Mouse (Mus musculus) frontal cortex, postnatal 14 days (tissue): Measurements from ENCODE around the gene Gm28308.
A peak's percentile ranks its signal among the peaks of the same experiment; 100 is the strongest.

Experiments
- DNase-seq, 2 experiments: peaks; one replicate each; pipeline ENCODE4 v3.0.0; 2022; ENCODE audit warnings: low spot score in 2 of 2

Gene Gm28308

DNA sequence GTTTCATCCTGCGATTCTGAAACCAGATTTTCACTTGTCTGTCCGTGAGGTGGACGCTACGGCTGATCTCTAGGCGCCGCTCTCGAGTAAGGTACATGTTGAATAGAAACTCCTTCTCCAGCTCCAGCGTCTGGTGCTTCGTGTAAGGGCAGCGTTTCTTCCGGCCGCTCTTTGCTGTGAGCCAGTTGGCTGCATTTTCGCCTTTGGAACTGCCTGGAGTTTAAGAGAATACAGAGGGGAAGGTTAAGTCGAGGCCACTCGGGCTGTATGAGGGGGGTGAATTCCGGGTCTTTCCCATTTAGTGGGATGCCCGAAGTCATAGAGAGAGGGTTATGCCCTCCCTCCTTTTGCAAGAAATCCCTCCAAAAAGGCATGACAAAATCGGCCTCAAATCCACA lies 19.4 kb upstream of the Gm28308 start:
- DNase-seq, result no peak

GRCm38 (mm10) chr6:52231885-52232567 lies 18.9 kb upstream of the Gm28308 start:
- no peak for DNase-seq

DNA sequence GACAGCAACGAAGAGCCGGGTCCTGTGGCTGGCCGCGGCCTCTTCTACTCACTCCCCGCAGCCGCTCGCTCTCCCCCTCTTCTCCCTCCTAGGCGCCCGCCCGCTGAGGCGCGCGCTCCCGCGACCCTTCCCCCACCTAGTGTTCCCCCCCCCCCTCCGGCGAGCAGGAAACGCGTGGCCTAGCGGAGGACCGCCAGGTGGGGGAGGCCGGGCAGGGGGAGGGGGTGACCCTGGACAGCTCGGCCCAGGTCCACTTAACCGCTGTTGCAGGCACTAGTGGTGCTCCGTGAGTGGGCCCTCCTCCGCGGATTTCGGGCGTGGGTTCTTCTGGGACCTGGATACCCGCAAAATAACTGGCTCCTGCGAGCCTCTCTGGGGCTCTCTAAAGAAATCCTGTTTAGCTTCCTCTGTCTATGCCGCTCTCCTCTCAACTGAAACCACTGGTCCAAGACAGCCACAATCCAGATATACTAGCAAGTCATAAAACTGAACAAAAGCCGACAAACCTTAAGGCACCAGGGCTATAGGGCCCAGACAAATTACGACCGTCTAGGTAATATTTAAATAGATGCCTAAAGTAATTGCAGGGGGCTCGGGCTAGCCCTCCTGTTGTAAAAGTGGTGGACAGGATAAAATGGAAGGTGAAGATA lies 17.5 kb upstream of the Gm28308 start, which contains the start of gene Hoxa9:
Hoxa9 (minus strand) TSS at position 574 of the 650 bp plus-strand sequence.
- DNase-seq, result no peak

- DNase-seq, result no peak
Measured at GRCm38 (mm10) chr6:52229558-52230416, 16.6 kb upstream of the Gm28308 start.

GRCm38 (mm10) chr6:52228475-52229465 lies 15.6 kb upstream of the Gm28308 start:
- DNase-seq, result no peak

DNA sequence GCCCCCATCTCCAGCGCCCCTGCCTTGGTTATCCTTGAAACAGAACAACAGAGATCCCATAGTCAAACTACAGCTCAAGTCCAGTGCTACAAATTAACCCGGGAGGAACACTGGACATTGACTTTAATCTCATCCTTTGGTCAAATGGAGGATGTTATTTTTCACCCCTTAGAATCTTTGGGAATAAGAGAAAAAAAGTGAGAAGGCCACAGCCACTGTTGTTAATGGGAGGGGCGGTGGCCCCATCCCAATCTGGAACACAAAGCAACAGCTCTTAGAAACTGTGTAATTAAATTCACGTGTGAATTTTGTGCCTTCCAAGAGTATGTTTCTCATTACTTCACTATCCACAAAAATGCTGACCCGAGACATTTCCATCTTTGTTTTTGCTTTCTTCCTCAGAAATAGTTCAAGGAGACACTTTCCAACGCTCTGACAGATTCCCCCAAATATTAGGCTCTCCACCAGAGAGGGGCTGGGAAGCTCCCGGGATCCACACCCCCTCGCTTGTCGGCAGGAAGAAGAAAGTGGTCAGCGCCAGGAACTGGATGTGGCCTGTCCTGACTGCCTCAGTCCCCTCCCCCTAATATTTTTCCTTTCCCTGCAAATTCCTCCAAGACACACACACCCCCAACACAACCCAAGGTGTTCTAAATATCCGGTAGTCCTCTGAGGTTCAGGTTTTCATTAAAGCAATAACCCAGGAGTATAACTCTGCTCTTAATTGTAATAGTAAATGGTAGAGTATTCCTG lies 14.5 kb upstream of the Gm28308 start:
- no peak for DNase-seq

- no peak for DNase-seq
Measured at GRCm38 (mm10) chr6:52226569-52227257, 13.6 kb upstream of the Gm28308 start.

DNA sequence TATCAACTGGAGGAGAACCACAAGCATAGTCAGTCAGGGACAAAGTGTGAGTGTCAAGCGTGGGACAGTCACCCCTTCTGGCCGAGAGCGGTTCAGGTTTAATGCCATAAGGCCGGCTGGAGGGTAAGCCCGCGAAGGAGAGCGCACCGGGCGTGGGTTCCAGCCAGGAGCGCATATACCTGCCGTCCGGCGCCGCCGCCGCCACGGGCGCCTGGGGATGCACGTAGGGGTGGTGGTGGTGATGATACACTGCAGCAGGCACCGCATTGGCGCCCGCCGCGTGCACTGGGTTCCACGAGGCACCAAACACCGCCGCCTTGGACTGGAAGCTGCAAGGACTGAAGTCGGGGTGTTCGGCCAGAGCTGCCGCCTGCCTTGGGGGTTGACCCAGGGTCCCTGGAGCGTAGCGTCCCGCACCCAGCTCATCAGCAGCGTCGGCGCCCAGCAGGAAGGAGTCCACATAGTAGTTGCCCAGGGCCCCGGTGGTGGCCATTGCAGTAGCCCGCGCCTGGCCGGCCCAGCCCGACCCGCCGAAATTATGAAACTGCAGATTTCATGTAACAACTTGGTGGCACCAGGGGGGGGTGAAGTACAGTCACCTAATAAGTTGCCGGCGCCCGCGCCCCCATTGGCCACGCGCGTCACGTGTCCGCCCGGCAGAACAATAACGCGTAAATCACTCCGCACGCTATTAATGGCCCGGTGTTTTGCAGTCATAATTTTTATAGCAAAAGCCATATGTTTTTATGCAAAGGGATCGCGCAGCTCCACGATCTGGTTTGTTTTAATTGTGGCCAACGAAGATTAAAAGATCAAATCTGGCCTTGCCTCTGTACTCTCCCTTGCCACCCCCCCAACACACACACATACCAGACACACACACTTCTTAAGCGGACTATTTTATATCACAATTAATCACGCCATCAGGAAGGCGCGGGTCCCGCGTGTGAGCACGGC lies 12.8 kb upstream of the Gm28308 start:
- no peak for DNase-seq

DNA sequence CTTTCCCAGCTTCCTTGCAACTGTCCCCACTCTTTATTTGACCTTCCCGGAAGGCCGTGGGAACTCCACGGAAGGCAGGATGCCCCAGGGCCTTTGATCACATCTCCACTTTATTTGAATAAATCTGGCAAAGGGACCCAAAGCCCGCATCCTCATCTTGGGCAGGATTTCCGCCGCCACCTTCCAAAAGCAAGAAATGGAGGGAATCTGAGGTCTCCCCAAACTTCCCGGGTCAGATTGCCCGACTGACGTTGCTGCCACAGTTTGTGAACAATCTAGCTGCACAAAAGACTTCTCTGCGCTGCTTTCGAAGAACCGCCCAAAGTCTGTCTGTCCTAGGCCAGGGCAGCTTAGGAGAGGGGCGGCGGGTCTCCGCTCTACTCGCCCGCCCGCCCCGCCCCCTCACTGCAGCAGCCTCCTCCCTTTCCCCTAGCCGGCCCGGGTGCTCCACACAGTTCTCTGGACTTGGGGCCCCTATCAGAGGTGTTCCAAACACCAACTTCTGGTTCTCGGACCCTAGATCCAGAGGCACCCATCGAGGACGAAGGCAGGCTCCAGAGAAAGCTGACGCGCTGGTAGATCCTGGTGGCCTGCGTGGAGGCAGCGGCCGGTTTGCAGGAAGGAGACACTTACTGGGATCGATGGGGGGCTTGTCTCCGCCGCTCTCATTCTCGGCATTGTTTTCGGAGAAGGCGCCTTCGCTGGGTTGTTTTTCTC lies 11.9 kb upstream of the Gm28308 start:
- DNase-seq, result no peak

DNA sequence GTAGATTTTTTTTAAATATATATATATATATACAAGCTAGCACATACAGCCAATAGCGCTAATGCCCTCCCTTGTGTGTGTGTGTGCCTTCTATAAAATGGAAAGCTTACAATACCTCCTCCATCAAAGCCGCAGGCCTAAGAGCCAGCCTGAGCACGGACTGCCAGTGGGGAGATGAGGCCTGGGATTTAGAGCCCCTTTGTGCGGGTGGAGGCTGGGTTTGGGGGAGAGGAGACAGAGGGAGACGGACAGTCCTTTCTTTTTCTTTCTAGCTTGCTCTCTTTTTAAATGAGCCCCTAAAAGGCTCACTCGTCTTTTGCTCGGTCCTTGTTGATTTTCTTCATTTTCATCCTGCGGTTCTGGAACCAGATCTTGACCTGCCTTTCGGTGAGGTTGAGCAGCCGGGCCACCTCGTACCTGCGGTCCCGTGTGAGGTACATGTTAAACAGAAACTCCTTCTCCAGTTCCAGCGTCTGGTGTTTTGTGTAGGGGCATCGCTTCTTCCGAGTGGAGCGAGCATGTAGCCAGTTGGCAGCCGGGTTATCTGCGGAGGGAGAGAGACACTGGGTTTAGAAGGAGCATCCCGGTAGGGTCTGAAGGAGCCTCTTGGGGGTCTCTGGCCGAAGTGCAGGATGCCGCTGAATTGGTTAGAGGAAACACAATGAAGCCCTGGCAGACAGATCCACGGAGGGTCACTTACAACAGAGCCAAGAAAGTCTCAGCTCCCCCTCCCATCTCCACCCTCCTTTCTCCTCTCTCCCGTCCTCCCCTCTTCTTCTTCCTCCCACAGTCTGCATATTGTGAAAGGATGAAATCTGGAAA lies 11.0 kb upstream of the Gm28308 start:
- DNase-seq, result no peak

GRCm38 (mm10) chr6:52222729-52223128 lies 9.6 kb upstream of the Gm28308 start:
- no peak for DNase-seq

- no peak for DNase-seq
Measured at GRCm38 (mm10) chr6:52221993-52222685, 9.0 kb upstream of the Gm28308 start.

- DNase-seq, result peak; percentile 54 to 74
Measured at GRCm38 (mm10) chr6:52221337-52221992, 8.3 kb upstream of the Gm28308 start, which contains the start of gene Hoxa7. Gene Hoxa7, minus strand, starts transcription at chr6:52221854.

GRCm38 (mm10) chr6:52220865-52221310 lies 7.7 kb upstream of the Gm28308 start:
- no peak for DNase-seq

DNA sequence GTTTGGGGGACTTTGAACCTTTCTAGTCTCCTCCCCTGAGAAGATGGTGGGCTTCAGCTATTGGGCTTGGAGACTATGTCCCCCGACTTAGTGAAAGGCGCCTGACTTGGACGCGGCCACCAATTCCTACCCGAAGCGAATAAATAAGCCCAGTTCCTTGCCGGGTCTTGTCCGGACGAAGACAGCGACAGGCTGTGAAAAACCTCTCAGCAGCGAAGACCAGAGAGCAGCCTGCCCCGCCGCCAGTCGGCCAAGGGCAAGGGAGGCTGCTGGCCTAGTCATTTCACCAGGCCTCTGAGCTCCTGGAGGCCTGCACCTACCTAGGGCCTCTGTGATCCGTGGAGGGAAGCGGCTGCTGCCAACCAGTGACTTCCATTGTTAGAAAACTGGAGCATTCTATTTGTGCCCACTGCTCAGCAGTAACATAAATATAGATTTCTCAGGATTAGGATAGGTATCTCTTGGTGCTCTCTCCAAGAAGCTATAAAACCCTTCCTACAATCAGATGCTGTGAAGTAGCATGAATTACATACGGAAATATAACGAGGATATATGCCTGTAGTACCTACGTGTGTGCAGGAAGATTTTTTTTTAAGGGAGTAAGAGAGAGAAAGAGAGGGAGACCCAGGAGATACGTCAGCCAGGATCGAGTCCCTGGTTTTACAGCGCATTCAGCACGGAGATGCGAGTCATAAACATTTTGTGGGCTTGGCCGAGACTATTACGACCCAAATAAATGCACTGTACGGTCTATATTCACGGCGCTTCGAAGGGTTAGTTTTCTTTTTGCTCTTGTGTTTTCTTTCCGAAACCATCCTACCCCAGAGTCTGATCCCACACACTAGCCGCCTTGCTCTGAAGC lies 7.1 kb upstream of the Gm28308 start:
- DNase-seq, result no peak
